Mouse (Mus musculus): Measurements from ENCODE around the gene Zfp207.

DNA sequence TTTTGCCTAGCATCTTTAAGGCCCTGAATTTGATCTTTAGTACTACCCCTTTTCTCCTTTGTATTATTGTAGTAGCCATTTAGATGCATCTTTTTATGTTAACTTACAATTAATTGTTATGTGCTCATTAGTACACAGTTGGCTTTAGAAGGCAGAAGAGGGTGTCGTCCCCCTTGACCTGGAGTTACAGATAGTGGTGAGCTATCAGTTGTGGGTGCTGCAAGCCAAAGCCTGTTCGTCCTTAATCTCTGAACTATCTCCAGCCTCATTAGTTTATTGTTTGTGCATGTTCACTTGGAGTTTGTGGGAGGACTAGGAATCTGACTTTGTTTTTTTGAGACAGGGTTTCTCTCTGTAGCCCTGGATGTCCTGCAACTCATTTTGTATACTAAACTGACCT lies 3.7 kb downstream of the Zfp207 start:
- TF ChIP-seq CTCF (conservative IDR thresholded peaks at IDR 0.05 in 1 of 2, IDR thresholded peaks at IDR 0.05 in 1 of 2; ENCODE audit: low read depth in 2 of 2, low read length in 2 of 2) = no peak
- TF ChIP-seq SMC3 (IDR thresholded peaks at IDR 0.05; ENCODE audit: low read depth, low read length) = no peak
- TF ChIP-seq BHLHE40 (IDR thresholded peaks at IDR 0.05; ENCODE audit: low read depth, low read length) = no peak
- no peak for TF ChIP-seq E2F4 (IDR thresholded peaks at IDR 0.05; ENCODE audit: insufficient replicate concordance, low read depth, low read length)
- TF ChIP-seq POLR2A (IDR thresholded peaks at IDR 0.05; ENCODE audit: low read depth, low read length) = no peak
- TF ChIP-seq TCF12 (IDR thresholded peaks at IDR 0.05; ENCODE audit: low read depth, low read length) = no peak
- TF ChIP-seq JUN (IDR thresholded peaks at IDR 0.05; ENCODE audit: insufficient read depth, low read depth, low read length) = no peak
- no peak for TF ChIP-seq HCFC1 (IDR thresholded peaks at IDR 0.05; ENCODE audit: low read depth, low read length)
